Mouse (Mus musculus): ENCODE measurements around the gene Tbc1d21. TPM values are rescaled to one million over a fixed set of nuclear protein-coding genes. Genes with fewer than 3 reads are reported as not detected.

The Tbc1d21 gene
- polyA plus RNA-seq (2017; shearing (Covaris generic)) = not detected

DNA sequence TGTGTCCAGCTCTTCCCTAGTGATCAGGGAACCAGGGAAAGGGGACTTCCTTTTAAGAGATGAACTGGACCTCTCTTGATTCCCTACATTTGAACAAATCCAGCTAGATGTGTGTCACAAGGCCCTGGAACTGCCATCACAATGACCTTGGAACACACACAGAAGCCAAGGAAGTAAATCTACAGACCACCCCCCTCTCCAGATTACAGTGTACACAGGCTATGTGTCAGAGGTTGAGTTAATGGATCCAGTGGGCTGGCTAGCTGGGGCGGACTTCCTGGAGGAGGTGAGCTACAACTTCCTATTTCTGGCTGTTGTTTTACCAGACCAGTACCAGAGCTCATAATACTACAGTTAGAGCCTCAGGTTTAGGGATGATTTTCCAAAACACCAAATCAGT is at the start of gene Tbc1d21:
Tbc1d21 (minus strand) TSS at position 101 of the 400 bp plus-strand sequence.
- no peak for ATAC-seq

DNA sequence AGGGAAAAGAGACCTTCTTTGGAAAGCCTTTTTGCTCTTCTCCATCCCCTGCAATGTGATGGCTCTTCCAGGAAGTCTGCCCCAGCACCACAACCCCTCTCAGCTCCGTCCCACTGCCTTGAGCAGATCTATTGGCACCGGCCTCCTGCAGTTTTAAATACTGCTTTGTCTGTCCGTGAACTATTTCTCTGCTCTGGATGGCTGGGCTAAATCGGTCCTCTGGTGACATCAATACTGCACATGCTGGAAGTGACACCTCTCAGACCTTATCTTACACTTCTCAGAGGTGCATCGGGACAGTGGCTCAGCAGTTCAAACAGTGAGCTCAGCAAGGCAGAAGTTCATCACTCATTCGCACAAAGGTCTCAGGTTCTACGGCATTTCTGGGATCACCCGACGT is 41.3 kb upstream of the Tbc1d21 start:
- no peak for ATAC-seq

DNA sequence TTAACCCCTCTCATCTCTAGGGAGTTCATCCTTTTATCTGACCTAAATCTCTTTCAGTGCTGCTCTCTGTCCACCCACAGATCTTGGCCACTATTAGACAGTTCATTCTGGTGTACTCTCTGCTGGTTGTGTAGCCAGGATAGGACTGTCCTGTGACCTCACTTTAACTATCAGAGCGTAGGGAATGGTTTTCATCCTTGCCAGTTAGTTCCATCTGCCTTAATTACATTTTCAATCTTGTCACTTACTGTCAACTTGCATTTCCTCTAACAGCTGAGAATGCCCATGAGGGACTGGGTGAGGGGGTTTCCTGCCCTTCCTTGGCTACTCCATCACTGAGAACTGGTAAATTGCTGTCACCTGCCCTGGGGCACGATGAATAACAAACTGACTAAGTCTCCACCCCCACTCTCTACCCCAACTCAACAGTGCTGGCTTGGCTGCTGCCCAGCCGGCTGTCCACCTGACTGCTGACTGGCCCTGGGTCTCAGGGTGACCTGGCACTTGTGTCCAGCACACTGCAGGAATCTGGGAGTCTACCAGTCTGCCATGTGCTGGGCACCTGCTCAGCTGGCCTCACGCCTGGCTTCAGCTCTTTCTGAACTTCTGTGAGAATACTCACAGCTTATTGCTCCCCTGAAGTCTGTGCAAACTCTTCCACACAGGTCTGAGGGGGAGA is 39.9 kb upstream of the Tbc1d21 start:
- no peak for ATAC-seq

GRCm38 (mm10) chr9:58409247-58409646 is 39.0 kb upstream of the Tbc1d21 start:
- ATAC-seq = no peak

GRCm38 (mm10) chr9:58404412-58404811 is 34.2 kb upstream of the Tbc1d21 start:
- ATAC-seq = no peak

- no peak for ATAC-seq
These were observed 31.3 kb upstream of the Tbc1d21 start for GRCm38 (mm10) chr9:58401371-58402082.

GRCm38 (mm10) chr9:58399609-58400008 is 29.4 kb upstream of the Tbc1d21 start:
- no peak for ATAC-seq

DNA sequence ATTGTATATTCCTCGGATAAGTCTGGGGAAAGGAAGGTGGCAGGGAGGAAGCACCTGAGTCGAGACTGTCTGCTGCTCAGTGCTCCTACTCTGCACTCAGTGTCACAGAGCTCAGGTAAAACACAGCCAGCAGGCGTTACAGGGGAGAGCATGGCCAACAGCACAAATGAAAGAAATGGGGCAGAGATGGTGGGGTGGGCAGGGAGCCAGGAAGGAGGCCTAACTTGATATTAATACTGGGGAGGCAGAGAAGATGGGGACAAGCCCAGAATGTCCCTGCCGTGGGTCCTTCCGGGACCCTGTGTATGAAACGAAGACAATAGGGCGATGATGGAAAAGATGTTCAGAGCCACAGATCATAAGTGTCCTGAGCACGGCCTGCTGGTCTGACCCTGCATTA is 24.4 kb upstream of the Tbc1d21 start:
- no peak for ATAC-seq

- no peak for ATAC-seq
These were observed 23.6 kb upstream of the Tbc1d21 start for GRCm38 (mm10) chr9:58393875-58394274.

DNA sequence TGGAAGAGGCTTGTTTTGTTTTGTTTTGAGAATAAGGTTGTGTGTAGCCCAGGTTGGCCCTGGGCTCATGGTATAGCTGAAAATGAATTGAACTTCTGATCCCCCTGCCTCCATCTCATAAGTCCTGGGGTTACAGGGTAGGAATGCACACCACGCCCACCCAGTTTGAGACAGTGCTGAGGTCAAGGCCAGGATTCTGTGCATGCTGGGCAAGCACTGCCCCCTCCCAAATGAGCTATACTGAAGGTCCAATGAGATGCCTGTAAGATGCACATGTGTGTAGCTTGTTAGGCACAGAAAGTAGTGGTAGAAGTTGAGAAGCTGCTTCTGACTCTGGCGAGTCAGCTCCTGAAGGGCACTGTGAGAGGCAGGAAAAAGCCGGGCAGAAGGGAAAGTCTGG is 18.1 kb upstream of the Tbc1d21 start:
- no peak for ATAC-seq

DNA sequence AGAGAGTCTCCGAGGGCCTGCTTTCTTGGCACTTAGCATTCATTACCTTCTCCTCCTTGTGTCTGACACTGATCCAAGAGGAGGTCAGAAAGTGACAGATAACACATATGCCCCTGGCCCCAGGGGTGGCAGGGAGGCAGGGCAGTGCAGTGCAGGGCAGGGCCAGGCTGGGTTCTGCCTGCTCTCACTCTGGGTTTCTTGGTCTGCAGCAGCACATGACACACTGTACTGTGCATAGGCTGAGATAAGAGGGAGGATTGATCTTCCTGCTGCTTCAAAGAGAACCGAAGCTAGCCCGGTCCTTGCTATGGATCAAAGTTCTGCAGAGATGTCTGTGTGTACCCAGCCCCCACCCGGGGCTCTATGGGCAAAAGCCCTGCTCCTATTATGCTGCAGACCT is 8.6 kb upstream of the Tbc1d21 start:
- no peak for ATAC-seq

DNA sequence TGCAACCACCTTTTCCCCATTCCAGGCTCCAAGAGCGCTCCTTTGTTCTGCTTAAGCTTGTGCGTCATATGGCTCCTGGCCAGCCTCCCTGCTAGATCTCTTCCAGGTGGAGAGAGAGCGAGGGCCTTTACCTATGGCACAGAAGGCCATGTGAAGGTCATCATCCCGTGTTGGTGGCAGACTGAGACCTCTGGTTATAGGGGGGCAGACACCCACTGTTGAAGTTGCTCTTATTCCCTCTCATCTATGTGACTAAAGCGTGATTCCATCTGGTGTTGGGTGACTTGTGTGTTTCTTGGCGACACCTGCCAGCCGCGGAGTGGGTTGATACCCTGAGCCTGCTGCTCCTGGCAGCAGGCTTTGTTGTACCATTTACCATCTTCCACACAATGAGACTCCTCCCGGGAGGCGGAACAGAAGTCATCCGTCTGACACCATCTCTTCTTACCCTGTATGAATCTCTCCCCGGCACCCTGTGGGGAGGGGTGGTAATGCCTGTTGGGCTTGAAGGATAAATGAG is 3.7 kb upstream of the Tbc1d21 start:
- ATAC-seq = no peak

GRCm38 (mm10) chr9:58371914-58372313 is 1.7 kb upstream of the Tbc1d21 start:
- no peak for ATAC-seq

DNA sequence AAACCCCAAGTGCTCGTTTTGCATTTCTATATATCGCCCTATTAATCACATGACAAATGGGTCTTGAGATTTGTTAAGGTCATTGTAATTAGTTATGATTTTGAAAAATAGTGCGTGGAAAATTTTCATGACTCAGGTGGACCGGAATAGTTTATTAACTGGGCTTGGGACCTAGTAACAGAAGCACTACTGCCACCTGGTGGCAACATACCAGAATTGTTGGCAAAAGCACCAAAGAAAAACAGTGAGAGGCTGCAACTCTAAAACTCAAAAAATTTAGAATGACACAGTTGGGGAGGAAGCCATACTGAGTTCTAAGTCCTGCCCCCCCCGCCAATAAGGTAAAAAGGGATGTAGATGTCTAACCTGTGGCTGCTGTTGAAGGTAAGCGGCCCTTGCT is 611 bp downstream of the Tbc1d21 start:
- no peak for ATAC-seq

DNA sequence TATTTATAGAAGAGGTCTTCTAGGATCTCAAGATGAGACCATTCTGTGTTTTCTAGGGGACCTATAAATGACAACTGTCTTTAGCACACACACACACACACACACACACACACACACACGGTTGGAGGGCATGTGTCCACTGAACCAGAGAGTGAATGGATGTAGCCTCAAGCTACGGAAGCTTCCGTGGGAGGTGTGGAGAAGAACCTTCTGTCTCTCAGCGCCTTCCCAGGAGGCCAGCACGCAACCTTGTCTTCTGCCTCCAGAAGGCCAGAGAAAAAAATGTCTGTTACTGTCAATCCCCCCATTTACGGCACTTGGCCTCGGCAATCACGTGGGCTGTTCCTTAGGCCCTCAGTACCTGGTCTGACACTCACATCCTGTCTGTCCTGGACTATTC is 5.9 kb downstream of the Tbc1d21 start:
- ATAC-seq = no peak

GRCm38 (mm10) chr9:58361956-58362355 is 8.3 kb downstream of the Tbc1d21 start:
- no peak for ATAC-seq

DNA sequence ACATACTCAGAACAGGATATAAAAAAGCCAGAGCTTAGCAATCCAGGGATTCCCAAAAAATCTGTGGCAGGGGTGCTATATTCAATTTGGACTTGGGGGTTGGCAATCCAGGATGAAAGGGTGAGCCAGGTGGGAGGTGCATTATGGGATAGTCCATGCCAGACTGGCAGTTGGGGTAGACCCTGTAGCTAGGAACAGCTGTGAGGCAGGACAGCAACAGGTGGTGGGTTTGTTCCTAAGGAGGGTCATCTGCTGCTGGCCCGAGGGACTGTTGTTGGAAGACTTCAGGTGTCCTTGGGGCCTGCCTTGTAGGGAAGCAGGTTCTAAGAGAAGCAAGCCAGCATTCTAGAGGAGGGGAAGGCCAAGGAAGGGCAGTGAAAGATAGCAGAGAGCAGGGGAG is 8.9 kb downstream of the Tbc1d21 start:
- no peak for ATAC-seq

DNA sequence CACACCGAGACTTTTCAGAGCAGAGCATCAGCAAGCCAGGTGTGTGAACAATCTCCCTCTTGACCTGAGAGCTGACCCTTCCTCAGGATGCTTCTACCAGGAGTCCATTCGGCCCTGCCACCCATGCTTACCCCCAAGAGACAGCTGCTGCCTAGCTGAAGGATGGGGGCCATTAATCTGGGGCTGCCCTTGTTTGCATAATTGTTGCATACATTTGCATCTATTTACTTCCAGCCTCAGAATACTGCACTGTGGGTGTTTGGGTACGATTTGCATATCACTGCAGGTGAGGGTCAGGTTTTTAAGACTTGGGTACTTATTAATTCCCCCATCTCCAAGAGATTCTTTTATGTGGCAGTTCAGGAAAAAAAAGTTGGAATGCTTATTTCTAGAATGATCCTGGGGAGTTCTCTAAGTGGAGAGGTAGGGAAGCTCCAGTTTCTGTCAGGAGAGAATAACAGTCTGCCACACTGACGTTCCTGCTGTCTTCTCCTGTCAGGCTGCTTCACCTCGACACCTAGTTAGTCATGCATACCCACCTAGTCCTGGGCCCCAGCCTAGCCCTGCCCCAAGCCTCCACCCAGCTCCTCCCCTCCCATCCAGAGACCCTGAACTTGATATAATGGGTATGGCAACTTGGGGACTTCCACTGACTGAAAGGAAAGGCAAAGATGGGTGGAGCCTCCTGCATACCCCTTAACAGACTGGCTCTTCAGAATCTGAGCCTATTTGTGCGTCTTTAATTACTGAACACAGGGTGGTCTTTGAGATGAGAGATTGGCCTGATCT is 14.8 kb downstream of the Tbc1d21 start:
- no peak for ATAC-seq

DNA sequence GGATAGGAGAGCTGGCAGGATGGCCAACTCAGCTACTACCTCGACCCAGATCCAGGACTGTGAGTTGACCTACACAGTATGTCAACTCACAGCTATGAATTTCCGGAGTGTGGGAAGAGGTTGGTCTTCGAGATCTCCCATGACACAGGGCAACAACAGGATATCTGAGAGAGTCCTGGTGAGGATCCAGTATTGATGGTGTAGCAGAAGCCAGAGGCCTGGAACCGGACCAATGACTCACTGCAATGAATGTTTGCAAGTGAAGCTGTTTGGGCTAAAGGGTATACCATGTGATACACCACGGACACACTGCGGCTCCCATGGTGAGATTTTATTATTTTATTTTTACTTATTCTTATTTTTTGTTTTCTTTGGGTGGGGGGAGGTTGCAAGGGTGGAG is 15.6 kb downstream of the Tbc1d21 start:
- ATAC-seq = no peak

DNA sequence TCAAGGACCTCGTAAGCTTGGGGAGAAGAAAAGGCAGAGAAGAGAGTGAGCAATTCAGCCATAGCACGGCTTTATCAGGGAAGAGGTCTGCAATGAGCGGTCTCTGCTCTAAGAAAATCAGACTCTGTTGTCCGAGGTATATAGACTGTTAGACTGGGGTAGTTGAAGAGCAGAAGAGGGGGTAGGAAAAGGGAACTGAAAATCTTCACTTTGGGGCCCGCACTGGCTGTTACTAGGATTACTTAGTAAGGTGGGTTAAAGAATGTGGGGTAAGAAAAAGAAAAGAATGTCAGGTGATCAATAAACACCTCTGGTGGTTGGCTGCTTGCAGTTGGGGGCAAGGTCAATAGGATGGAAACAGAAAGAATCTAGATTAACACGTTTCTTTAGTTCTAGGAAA is 17.0 kb downstream of the Tbc1d21 start:
- no peak for ATAC-seq

GRCm38 (mm10) chr9:58347795-58348194 is 22.5 kb downstream of the Tbc1d21 start:
- no peak for ATAC-seq

DNA sequence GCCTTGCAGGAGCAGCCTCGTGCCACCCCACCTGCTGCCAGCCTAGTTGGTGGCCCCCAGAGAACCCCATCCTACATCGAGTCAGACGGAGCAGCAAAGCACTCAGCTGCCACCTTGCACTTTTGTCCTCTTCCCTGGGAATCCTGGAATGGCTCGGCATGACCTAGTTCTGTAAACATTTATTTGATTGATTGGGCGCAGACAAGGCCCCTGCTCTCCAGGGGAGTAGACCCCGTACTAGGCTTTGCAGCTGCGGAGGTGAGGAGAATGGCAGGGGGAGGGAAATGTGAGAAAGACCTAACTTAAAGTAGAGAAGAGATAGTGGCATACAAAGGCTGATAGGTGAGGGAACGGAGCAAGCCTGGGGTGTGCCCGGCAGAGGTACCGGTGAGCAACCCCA is 23.8 kb downstream of the Tbc1d21 start:
- no peak for ATAC-seq

DNA sequence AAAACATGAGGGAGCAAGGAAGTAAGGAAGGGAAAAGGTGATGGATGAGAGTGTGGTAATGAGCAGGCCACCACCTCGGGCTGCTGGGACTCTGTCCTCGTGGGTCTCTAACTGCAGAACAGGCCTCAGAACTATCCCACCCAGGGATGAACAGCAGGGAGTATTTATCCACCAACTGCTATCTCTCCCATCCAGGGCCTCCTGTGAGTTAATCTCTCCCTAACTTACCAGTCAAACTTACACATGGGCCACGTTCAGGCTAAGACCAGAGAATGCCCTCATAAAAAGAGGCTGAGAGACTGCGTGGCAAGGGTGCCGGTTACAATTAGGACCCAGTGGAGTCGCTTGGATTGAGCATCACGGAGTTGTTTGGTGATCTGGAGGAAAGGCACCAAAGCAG is 24.3 kb downstream of the Tbc1d21 start:
- no peak for ATAC-seq

DNA sequence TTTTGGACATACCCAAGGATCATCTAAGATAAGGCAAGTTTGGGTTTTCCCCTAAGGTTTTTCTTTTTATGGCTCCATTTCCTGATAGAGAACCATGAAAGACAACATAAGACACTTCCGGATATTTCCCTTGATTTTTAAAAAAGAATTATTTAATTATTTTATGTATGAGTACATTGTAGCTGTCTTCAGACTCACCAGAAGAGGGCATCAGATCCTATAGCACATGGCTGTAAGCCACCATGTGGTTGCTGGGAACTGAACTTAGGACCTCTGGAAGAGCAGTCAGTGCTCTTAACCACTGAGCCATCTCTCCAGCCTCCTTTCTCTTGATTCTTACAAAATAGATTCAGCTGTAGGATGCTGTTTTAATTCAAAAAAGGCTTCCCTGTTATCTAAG is 28.5 kb downstream of the Tbc1d21 start:
- no peak for ATAC-seq

Measured in CD4-positive, CD25-positive, alpha-beta regulatory T cell, adult 4 months (primary cell).